ENCODE assay signal across 11 mouse cellular contexts in genomic region chr8:66777115-66777877, GRCm38 (mm10).
DNase-seq lines count a peak whose midpoint lies in the region; ATAC-seq lines count a peak whose summit lies in the region.
"Had no signal": no experiment of that assay in that cellular context is flagged by ENCODE, and none has a peak within 500 bp of the region (broad histone marks: within the 10 kb centered on the region; RNA-seq: fewer than 3 reads in every experiment).

No protein-coding gene starts in this region.

- DNase-seq in cerebellum, postnatal 10 days = peak; percentile 41 to 59
- DNase-seq in cerebellum, adult 9-11 months = no peak
- DNase-seq in embryonic facial prominence, embryonic 10.5 days (ENCODE audit: low spot score) = peak; percentile 39
- peak; percentile 45 for DNase-seq in lung, postnatal 14 days
- DNase-seq in kidney, adult 8-10 months = no peak
- DNase-seq in testis, postnatal 10 days (ENCODE audit: low spot score) = no peak
- DNase-seq in gastrocnemius, postnatal 14 days = no peak

- no peaks in the 10 kb centered on the region for H3K36me3 ChIP-seq in embryonic facial prominence, embryonic 10.5 days (replicated peaks)
- no peaks in the 10 kb centered on the region for H3K36me3 ChIP-seq in hindbrain, embryonic 16.5 days (ENCODE audit: control insufficient read depth, insufficient read depth, low read length)
- H3K36me3 ChIP-seq: liver, embryonic 12.5 days; neural tube, embryonic 12.5 days had no signal

- no peaks in the 10 kb centered on the region for H3K9me3 ChIP-seq in embryonic facial prominence, embryonic 10.5 days
- H3K9me3 ChIP-seq in hindbrain, embryonic 16.5 days (ENCODE audit: control insufficient read depth, low read length) = no peaks in the 10 kb centered on the region
- H3K9me3 ChIP-seq: liver, embryonic 12.5 days; neural tube, embryonic 12.5 days had no signal

- H3K27me3 ChIP-seq in embryonic facial prominence, embryonic 10.5 days (replicated peaks; ENCODE audit: low read depth, poor library complexity, severe bottlenecking) = no peaks in the 10 kb centered on the region
- H3K27me3 ChIP-seq in hindbrain, embryonic 16.5 days (replicated peaks; ENCODE audit: control insufficient read depth, insufficient read depth, low read length) = no peaks in the 10 kb centered on the region
- H3K27me3 ChIP-seq: liver, embryonic 12.5 days; neural tube, embryonic 12.5 days had no signal

- peak overlapping the region; percentile 31; the same call in 1 of the 2 replicates for H3K4me2 ChIP-seq in hindbrain, embryonic 16.5 days (ENCODE audit: low read length)
- H3K4me2 ChIP-seq: liver, embryonic 12.5 days; neural tube, embryonic 12.5 days had no signal

- intact Hi-C loops in gastrocnemius, postnatal 14 days (cut with DNase I; ENCODE audit: low total_unique reads) = no loop called here

- no peak overlapping the region for H3K9ac ChIP-seq in hindbrain, embryonic 16.5 days (ENCODE audit: low read depth, low read length)
- H3K9ac ChIP-seq: liver, embryonic 12.5 days; neural tube, embryonic 12.5 days had no signal

- H3K27ac ChIP-seq in embryonic facial prominence, embryonic 10.5 days (replicated peaks) = no peak overlapping the region
- no peak overlapping the region for H3K27ac ChIP-seq in hindbrain, embryonic 16.5 days (ENCODE audit: low read depth, low read length)
- H3K27ac ChIP-seq: liver, embryonic 12.5 days; neural tube, embryonic 12.5 days had no signal

- peak; percentile 70 for ATAC-seq in hindbrain, embryonic 16.5 days
- ATAC-seq: liver, embryonic 12.5 days; Patski had no signal

- H3K4me3 ChIP-seq in embryonic facial prominence, embryonic 10.5 days = no peak overlapping the region
- H3K4me3 ChIP-seq in hindbrain, embryonic 16.5 days (ENCODE audit: low read length) = no peak overlapping the region
- H3K4me3 ChIP-seq: liver, embryonic 12.5 days; neural tube, embryonic 12.5 days had no signal

- peaks cover 4% of the 10 kb centered on the region for H3K4me1 ChIP-seq in embryonic facial prominence, embryonic 10.5 days
- peaks cover 2% of the 10 kb centered on the region; the same call in 1 of the 2 replicates for H3K4me1 ChIP-seq in hindbrain, embryonic 16.5 days (ENCODE audit: control insufficient read depth, insufficient read depth, low read depth, low read length)
- H3K4me1 ChIP-seq: liver, embryonic 12.5 days; neural tube, embryonic 12.5 days had no signal

- 53% methylated on average over 14 of the region's 14 CpGs for WGBS in embryonic facial prominence, embryonic 10.5 days
- 47% methylated on average over 14 of the region's 14 CpGs for WGBS in hindbrain, embryonic 16.5 days

Comparison
In these comparisons a context has a peak if more than half of its experiments do, and no peak if none do; other contexts are left out.
1. DNase-seq: peak in cerebellum, postnatal 10 days (2 of 2), embryonic facial prominence, embryonic 10.5 days (single experiment) and lung, postnatal 14 days (single experiment); none in cerebellum, adult 9-11 months (single experiment), kidney, adult 8-10 months (0 of 2), testis, postnatal 10 days (single experiment) and gastrocnemius, postnatal 14 days (single experiment).